Mouse (Mus musculus): ENCODE measurements around the gene Lama1.
A peak's percentile ranks its signal among the peaks of the same experiment; 100 is the strongest.
"Not testable (repeated sequence)": the region's sequence is repeated elsewhere in the genome, so short reads cannot be mapped to it uniquely, and the experiment has no call there.

Lama1 gene

GRCm38 (mm10) chr17:67841494-67841893 lies 144.4 kb downstream of the Lama1 start:
- DNase-seq = not testable (repeated sequence)

GRCm38 (mm10) chr17:67861080-67861630 lies 164.1 kb downstream of the Lama1 start:
- DNase-seq = peak; percentile 58 to 67

GRCm38 (mm10) chr17:67861744-67862535 lies 164.9 kb downstream of the Lama1 start:
- peak; percentile 87 to 89 for DNase-seq

- no peak for DNase-seq
These were observed 167.3 kb downstream of the Lama1 start for GRCm38 (mm10) chr17:67864363-67864762.

GRCm38 (mm10) chr17:67864912-67865311 lies 167.9 kb downstream of the Lama1 start:
- no peak for DNase-seq

- no peak for DNase-seq
These were observed 169.0 kb downstream of the Lama1 start for GRCm38 (mm10) chr17:67866026-67866425.

- DNase-seq = no peak
These were observed 169.6 kb downstream of the Lama1 start for GRCm38 (mm10) chr17:67866541-67867241.

- peak; percentile 92 to 94 for DNase-seq
These were observed 172.9 kb downstream of the Lama1 start for GRCm38 (mm10) chr17:67869731-67870601.
